Mouse (Mus musculus): Measurements from ENCODE around the gene Pdrg1.

Gene Pdrg1

DNA sequence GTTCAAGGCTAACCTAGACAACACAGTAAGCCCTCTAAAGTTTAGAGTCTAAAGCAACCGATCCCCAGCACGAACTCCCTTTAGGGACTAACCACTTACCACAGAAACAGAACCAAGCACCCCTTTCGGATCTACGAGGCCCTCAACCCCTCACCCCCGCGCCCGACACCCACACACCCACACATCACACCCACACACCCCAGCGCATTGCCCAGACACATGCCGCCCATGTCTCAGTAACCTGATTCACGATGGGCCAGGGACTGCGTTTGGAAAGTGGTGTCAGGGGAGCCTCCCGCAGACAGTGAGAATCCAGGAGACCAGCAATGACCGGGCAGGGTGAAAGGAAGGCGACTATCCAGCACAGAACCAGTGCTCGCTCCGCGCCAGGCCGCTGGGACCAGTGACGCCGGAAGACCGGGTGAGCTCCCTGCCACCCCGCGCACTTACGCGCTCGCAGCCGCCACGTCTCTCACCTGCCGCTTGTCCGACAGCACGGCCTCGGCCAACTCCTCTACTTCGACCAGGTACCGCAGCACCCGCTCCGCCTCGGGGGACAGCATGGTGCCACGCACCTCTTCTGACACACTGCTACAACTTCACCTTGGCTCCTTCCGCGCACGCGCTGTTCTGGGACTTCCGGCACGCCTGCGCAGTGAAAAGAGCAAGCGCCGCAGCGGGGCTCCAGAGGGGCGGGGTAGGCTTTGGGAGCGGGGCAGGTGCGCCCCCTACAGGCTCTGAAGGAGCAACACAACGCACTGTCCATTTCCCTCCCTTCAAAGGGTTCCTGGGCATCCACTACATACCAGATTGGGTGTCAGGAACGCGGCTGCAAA, at the start of gene Pdrg1:
TSS of gene Pdrg1 (minus strand) at position 670 of the 836 bp plus-strand sequence.
- peak; percentile 86 for DNase-seq (ENCODE audit: low read depth, low spot score)

DNA sequence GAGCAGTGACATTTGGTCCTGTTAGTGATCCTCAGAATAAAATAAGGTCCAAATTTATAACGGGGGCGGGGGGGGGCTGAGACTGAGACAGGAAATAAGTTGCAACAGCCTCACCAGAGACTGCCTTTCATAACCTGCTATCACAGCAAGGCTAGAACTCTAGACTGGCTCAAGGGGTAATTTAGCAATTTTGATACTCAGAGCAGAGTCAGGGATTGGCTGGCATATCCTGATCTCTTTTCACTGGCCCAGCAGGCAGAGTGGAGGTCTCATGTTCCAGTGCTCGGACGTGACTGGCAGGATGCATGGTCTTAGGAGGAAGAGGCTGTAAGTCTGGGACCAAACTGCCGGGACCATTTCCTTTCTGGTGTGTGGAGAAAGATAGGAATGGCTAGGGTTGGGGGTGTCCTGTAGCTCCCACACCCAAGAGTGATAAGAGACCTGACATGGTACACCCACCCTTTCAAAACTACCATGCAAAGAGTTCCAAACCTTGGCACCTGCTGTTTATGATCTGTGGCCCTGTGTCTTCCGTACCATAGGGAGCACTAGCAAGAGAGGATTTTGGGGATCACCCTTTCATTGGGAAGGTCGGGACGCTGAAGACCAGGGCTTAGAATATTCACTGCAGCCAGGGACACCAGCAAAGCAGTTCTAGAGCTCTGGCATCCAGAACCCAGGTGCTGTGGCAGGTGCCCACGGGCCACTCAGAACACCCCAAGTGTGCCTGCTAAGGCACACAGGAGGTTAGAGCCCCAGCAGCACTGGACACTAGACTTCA, 49.2 kb upstream of the Pdrg1 start:
- DNase-seq (ENCODE audit: low read depth, low spot score): no peak

DNA sequence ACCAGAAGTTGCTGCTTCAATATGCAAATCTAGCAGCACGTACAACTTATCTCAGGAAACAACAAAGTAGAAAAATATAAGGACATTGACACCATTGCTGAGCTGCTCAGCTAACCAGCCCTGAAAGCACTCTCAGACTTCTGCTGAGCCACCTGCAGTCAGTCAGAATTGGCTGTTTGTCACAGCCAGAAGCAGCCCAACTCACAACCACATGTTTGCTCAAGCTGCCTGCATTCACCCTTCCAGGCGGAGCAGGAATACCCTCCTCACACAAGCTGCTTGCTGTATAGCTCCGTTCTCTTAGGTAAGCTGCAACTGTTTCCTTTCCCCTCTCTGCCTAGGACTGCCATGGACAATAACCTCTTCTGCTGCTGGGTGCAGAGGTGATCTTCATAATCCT, 48.2 kb upstream of the Pdrg1 start:
- no peak for DNase-seq (ENCODE audit: low read depth, low spot score)

GRCm38 (mm10) chr2:153060216-153060615, 45.0 kb upstream of the Pdrg1 start:
- no peak for DNase-seq (ENCODE audit: low read depth, low spot score)

DNA sequence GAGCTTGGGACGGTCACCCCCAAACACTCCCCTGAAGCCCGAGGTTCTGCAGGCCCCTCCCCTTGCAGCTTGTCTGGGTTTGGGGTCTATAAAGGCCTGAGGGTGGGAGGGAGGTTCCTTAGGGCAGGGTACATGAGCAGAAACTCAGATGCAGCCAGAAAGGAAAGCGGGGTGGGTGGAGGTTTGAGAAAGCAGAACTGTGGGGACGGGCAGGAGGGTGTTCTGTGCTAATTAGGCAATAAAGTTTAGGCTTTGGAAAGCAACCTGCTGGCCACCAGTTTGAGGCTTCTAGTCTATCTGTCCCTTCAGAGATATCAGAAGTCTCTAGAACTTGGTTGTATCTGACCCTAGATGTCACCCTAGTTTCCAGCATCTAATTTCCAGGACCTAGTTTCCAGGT, 43.1 kb upstream of the Pdrg1 start:
- no peak for DNase-seq (ENCODE audit: low read depth, low spot score)

- no peak for DNase-seq (ENCODE audit: low read depth, low spot score)
Observed at GRCm38 (mm10) chr2:153055270-153055920, 40.2 kb upstream of the Pdrg1 start.

DNA sequence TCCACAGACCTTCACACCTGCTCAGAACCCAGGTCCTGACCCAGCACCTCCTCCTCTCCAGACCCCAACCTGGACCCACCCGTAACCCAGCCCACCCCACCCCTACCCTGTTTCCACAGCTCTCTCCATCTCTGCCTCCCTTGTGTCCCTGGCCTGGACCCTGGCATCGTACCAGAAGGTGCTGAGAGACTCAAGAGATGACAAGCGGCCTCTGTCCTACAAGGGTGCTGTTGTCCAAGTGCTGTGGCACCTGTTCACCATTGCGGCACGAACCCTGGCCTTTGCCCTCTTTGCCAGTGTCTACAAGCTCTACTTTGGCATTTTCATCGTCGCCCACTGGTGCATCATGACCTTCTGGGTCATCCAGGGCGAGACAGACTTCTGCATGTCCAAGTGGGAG, 38.7 kb upstream of the Pdrg1 start:
- no peak for DNase-seq (ENCODE audit: low read depth, low spot score)

DNA sequence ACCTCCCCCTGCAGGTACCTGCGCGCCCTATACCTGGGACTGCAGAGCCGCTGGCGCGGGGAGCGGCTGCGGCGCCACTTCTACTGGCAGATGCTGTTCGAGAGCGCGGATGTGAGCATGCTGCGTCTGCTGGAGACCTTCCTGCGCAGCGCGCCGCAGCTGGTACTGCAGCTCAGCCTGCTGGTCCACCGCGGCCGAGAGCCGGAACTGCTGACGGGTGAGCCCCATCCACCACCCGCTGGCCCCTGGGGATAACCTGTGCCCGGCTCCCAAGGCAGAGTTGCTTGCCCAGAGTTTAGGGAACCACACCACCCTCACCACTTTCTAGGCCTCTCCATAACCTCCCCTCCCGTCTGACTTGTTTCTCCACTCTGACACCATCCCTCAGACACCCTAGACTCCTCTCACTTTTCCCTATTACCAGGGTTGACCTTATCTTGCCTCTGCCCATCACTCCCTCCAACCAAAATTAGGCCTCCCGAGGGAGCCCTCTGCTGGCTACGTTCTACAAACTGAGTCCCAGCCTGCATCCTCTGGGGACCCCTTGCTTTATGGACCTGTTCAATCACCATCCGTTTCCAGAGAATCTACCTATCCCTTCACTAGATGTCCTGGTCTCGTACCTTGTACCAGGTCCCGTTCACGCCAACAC, 37.6 kb upstream of the Pdrg1 start:
- DNase-seq (ENCODE audit: low read depth, low spot score): no peak

- DNase-seq (ENCODE audit: low read depth, low spot score): no peak
Observed at GRCm38 (mm10) chr2:153051537-153051936, 36.3 kb upstream of the Pdrg1 start.

- no peak for DNase-seq (ENCODE audit: low read depth, low spot score)
Observed at GRCm38 (mm10) chr2:153051095-153051494, 35.9 kb upstream of the Pdrg1 start.

- DNase-seq (ENCODE audit: low read depth, low spot score): no peak
Observed at GRCm38 (mm10) chr2:153049997-153050358, 34.8 kb upstream of the Pdrg1 start.

DNA sequence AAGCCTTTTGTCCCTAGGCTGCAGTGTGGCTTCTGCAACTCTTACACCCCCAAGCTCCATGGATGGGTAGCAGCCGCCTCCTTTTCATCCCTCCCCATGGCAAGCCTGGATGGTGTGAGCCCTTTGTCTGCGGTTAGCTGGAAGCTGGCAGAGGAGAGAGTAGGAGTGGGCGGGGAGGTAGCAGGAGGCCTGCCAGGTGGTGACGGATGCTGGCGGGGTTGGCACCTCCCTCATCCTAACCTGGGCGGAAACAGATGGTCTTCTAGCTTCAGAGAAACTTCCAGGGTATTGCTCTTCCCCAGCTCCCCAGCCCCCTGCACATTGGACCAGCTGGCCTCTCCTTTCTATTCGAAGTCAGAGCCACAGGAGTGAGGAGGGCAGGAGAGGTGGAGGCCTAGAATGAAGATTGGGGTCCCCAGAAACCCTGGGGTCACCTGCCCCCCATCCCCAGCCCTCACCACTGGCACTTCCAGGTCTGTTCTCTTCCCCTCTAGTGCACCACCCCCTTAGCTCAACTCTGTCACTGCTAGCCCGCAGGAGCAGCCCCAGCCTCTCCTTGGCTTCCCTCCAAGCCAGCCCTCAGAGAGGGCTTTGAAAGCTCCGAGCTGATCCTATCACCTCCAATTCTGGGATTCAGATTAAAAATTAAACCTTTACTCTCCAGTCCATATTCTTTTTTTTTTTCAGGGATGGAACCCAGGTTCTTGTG, 34.2 kb upstream of the Pdrg1 start:
- DNase-seq (ENCODE audit: low read depth, low spot score): no peak

GRCm38 (mm10) chr2:153047828-153048465, 32.7 kb upstream of the Pdrg1 start:
- DNase-seq (ENCODE audit: low read depth, low spot score): no peak

- no peak for DNase-seq (ENCODE audit: low read depth, low spot score)
Observed at GRCm38 (mm10) chr2:153045884-153046299, 30.7 kb upstream of the Pdrg1 start.

GRCm38 (mm10) chr2:153043886-153044285, 28.7 kb upstream of the Pdrg1 start:
- no peak for DNase-seq (ENCODE audit: low read depth, low spot score)

DNA sequence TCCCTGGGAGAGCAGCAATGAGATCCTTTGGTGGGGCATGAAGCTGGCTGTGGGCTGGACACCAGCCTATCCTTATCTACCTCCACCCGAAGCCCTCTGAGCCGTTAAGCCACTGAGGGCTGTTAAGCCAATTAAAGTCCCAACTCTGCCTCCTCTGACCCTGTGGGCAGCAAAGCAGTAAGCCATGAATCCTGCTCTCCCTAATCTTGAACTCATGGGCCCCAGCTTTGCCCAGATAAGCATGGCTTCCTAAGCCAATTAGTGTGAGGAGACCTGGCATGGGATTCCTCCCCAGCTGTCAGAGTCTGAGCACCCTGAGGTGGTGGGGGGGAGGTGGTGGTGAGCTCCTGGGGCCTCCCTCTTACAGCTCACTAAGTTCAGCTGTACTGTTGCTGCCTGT, 21.5 kb upstream of the Pdrg1 start:
- DNase-seq (ENCODE audit: low read depth, low spot score): no peak

DNA sequence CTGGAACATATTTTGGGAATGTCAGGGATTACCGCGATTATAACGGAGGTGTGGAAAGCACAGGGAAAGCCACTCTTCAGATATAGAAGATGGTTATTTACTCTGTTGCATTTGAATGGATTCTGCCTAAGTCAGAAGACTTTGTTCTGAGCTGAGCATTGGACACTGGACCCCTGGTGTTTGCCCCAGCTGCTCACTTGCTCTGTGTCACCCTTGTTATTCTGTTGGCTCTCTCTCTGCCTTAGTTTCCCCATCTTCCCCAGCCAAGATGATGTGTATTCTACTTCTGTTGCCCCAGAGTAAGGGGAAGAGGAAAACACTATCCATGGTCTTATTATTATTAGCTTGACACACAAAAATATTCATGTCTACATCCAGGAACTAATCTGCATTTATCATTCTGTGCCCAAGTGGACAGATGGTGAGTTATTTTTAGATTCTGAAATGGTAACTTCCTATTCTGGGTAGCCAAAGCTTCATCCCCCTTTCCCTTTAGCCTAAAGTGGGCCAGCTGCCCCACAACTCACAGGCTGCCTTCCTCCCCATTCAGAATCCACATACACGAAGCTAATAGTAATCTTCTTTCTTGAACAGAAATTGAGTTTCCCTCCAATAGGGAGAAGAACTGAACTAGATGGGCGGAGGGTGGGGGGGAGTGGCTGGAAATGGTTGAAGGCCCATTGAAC, 18.5 kb upstream of the Pdrg1 start:
- no peak for DNase-seq (ENCODE audit: low read depth, low spot score)

GRCm38 (mm10) chr2:153032973-153033372, 17.7 kb upstream of the Pdrg1 start:
- no peak for DNase-seq (ENCODE audit: low read depth, low spot score)

DNA sequence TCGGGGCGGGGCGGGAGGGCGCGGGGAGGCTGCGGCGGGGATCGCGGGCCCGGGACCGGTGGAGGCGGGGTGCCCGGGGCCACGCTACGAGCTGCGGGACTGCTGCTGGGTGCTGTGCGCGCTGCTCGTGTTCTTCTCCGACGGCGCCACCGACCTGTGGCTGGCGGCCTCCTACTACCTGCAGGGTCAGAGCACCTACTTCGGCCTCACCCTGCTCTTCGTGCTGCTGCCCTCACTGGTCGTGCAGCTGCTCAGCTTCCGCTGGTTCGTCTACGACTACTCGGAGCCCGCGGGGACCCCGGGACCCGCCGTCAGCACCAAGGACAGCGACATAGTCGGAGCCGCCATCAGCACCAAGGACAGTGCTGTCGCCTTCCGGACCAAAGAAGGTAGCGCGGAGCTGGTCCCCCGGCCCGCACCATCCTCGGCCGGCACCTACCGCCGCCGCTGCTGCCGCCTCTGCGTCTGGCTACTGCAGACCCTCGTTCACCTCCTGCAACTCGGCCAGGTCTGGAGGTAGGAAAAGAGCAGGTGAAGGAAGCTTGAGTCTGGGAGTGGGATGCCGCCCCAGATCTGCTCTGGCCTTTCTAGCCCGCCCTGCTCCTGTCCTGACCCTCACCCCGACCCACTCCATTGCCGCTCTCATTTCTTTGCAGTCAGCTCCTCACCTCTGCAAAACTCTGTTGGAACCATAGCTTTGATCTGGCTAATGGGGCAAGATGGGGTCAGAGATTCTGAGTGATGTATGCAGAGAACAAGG, 17.0 kb upstream of the Pdrg1 start:
- no peak for DNase-seq (ENCODE audit: low read depth, low spot score)
